Comparison of ENCODE assay signal across 8 mouse cellular contexts in genomic region chrX:12079059-12079308, GRCm38 (mm10).
DNase-seq lines count a peak whose midpoint lies in the region; ATAC-seq and TF ChIP-seq lines count a peak whose summit lies in the region.

No protein-coding gene starts in this region.

- H3K9ac ChIP-seq in heart, embryonic 12.5 days: peak overlapping the region; percentile 93
- H3K9ac ChIP-seq in forebrain, embryonic 11.5 days (ENCODE audit: low read length): peak overlapping the region; percentile 68
- peak overlapping the region; percentile 63 for H3K9ac ChIP-seq in liver, embryonic 15.5 days

- intact Hi-C loops in heart, postnatal 14 days (cut with DNase I): loop anchor here (5.0 to 10.0 kb wide), 5 partner anchors 72 to 444 kb away; no protein-coding TSS in a partner anchor
- intact Hi-C loops in gastrocnemius, postnatal 14 days (cut with DNase I; ENCODE audit: low total_unique reads): no loop called here

- H3ac ChIP-seq in C2C12 (ENCODE audit: control insufficient read depth, insufficient read length, low read depth): peak overlapping the region; percentile 77

- no peak for ATAC-seq in heart, embryonic 12.5 days (ENCODE audit: insufficient number of reproducible peaks, low FRiP score)
- no peak for ATAC-seq in forebrain, embryonic 11.5 days (replicated peaks; ENCODE audit: low FRiP score)
- ATAC-seq in liver, embryonic 15.5 days (ENCODE audit: insufficient read depth): no peak
- no peak for ATAC-seq in activated CD4-positive, CD25-positive, alpha-beta regulatory T cell, adult 4 months

- no peak for TF ChIP-seq CTCF in C2C12 (IDR thresholded peaks at IDR 0.05; ENCODE audit: control insufficient read depth, insufficient read depth, insufficient read length)

- H3K79me2 ChIP-seq in C2C12 (ENCODE audit: control insufficient read depth, insufficient read depth): peaks cover 54% of the 10 kb centered on the region

- H3K9me3 ChIP-seq in heart, embryonic 12.5 days (replicated peaks): no peaks in the 10 kb centered on the region
- no peaks in the 10 kb centered on the region for H3K9me3 ChIP-seq in forebrain, embryonic 11.5 days (ENCODE audit: control insufficient read depth, low read length)
- no peaks in the 10 kb centered on the region for H3K9me3 ChIP-seq in liver, embryonic 15.5 days (replicated peaks)

- H3K36me3 ChIP-seq in heart, embryonic 12.5 days: no peaks in the 10 kb centered on the region
- H3K36me3 ChIP-seq in C2C12 (ENCODE audit: control insufficient read depth, insufficient read depth): no peaks in the 10 kb centered on the region
- no peaks in the 10 kb centered on the region for H3K36me3 ChIP-seq in forebrain, embryonic 11.5 days (ENCODE audit: control insufficient read depth, insufficient read depth, low read length)
- no peaks in the 10 kb centered on the region for H3K36me3 ChIP-seq in liver, embryonic 15.5 days (replicated peaks)

- peaks cover 86% of the 10 kb centered on the region for H3K27me3 ChIP-seq in heart, embryonic 12.5 days (replicated peaks)
- H3K27me3 ChIP-seq in C2C12 (ENCODE audit: control insufficient read depth, insufficient read depth, insufficient read length): no peaks in the 10 kb centered on the region
- H3K27me3 ChIP-seq in forebrain, embryonic 11.5 days (ENCODE audit: control insufficient read depth, insufficient read depth, low read length): peaks cover 63% of the 10 kb centered on the region
- H3K27me3 ChIP-seq in liver, embryonic 15.5 days: peaks cover 95% of the 10 kb centered on the region

- peak overlapping the region; percentile 82 for H3K4me3 ChIP-seq in heart, embryonic 12.5 days
- H3K4me3 ChIP-seq in C2C12 (ENCODE audit: insufficient read depth, poor library complexity, severe bottlenecking): peak overlapping the region; percentile 44
- peak overlapping the region; percentile 51 for H3K4me3 ChIP-seq in forebrain, embryonic 11.5 days (ENCODE audit: low read depth, low read length)
- peak overlapping the region; percentile 70 for H3K4me3 ChIP-seq in liver, embryonic 15.5 days (replicated peaks)

- H3K4me2 ChIP-seq in heart, embryonic 12.5 days: peak overlapping the region; percentile 90
- H3K4me2 ChIP-seq in forebrain, embryonic 11.5 days (ENCODE audit: low read depth, low read length, severe bottlenecking): peak overlapping the region; percentile 73
- peak overlapping the region; percentile 91 for H3K4me2 ChIP-seq in liver, embryonic 15.5 days

- DNase-seq in heart, postnatal 14 days: no peak
- no peak for DNase-seq in forebrain, embryonic 11.5 days (ENCODE audit: low spot score)
- DNase-seq in thymus, adult 18-20 months: no peak
- DNase-seq in gastrocnemius, postnatal 14 days: no peak

- H3K27ac ChIP-seq in heart, embryonic 12.5 days (ENCODE audit: poor library complexity, severe bottlenecking): peak overlapping the region; percentile 93
- peak overlapping the region; percentile 91 for H3K27ac ChIP-seq in forebrain, embryonic 11.5 days (ENCODE audit: low read depth, low read length)
- H3K27ac ChIP-seq in liver, embryonic 15.5 days (replicated peaks): no peak overlapping the region; the same call in 1 of the 2 replicates

- peaks cover 28% of the 10 kb centered on the region for H3K79me3 ChIP-seq in C2C12 (ENCODE audit: low read depth)

- WGBS in heart, embryonic 12.5 days: under 1% methylated on average over 25 of the region's 27 CpGs
- 3% methylated on average over 16 of the region's 27 CpGs for WGBS in forebrain, embryonic 11.5 days
- WGBS in liver, embryonic 15.5 days (ENCODE audit: insufficient replicate concordance): 6% methylated on average over 27 of the region's 27 CpGs

- peaks cover 40% of the 10 kb centered on the region for H3K4me1 ChIP-seq in heart, embryonic 12.5 days (replicated peaks)
- peaks cover 5% of the 10 kb centered on the region; the same call in 1 of the 2 replicates for H3K4me1 ChIP-seq in forebrain, embryonic 11.5 days (replicated peaks; ENCODE audit: control insufficient read depth, insufficient read depth, low read length)
- peaks cover 34% of the 10 kb centered on the region for H3K4me1 ChIP-seq in liver, embryonic 15.5 days (replicated peaks)

TF ChIP-seq in C2C12, 6 proteins besides CTCF, POLR2A, EP300 and RAD21:
- TF ChIP-seq USF1 (IDR thresholded peaks at IDR 0.05; ENCODE audit: low read depth) (no peak), MAX (IDR thresholded peaks at IDR 0.05) (no peak), MYOG (IDR thresholded peaks at IDR 0.05; ENCODE audit: control insufficient read depth, extremely low read depth, insufficient read length) (no peak)
